Mouse (Mus musculus) E14TG2a.4 (cell line): Measurements from ENCODE around the gene Midn.

Source experiments
- CTCF ChIP-seq: conservative IDR thresholded peaks from 2 replicates; pipeline ENCODE4 v1.5.1; 2014; ENCODE audit warnings: low read length
- NANOG ChIP-seq: IDR thresholded peaks from 2 replicates; pipeline ENCODE4 v1.6.1; 2014; ENCODE audit warnings: borderline replicate concordance, low read length, mixed read lengths
- POU5F1 ChIP-seq: IDR thresholded peaks from 2 replicates; pipeline ENCODE4 v1.6.1; 2014; ENCODE audit warnings: low read length, borderline replicate concordance

- TF ChIP-seq CTCF, result no peak
- TF ChIP-seq NANOG, result no peak
- no peak for TF ChIP-seq POU5F1
Measured at GRCm38 (mm10) chr10:80142530-80142925, 5.5 kb upstream of the Midn start.
